Mouse (Mus musculus) MEL (cell line): ENCODE results near the gene Psmb11. TPM values are rescaled to one million over a fixed set of nuclear protein-coding genes. Genes with fewer than 3 reads are reported as not detected.

Experiments
- DNase-seq: peaks from one replicate; pipeline ENCODE4 v3.0.0; 2011; ENCODE audit warnings: low read depth, low spot score
- H3K27ac ChIP-seq: 2 replicates; pipeline ENCODE4 v1.5.1; 2012; ENCODE audit warnings: low read depth, mild to moderate bottlenecking, control low read depth, low read length, moderate library complexity; ENCODE audit not compliant: control insufficient read depth
- H3K27me3 ChIP-seq, 2 experiments: fragments of 150-350 bp in 1 of 2; sonication (generic) in 1 of 2; 2 replicates each; pipeline ENCODE4 v1.6.1; 2012; ENCODE audit warnings: low read length in 2 of 2, mild to moderate bottlenecking in 2 of 2, improper control_type of control experiment in 1 of 2, moderate library complexity in 1 of 2; ENCODE audit not compliant: insufficient read depth in 2 of 2, control insufficient read depth in 1 of 2
- H3K36me3 ChIP-seq, 2 experiments: 2 replicates each; pipeline ENCODE4 v1.6.1; 2012 to 2014; ENCODE audit warnings: low read length in 2 of 2, improper control_type of control experiment in 1 of 2, inconsistent platforms in 1 of 2, mild to moderate bottlenecking in 1 of 2; ENCODE audit not compliant: insufficient read depth in 2 of 2, control insufficient read depth in 1 of 2
- H3K4me1 ChIP-seq, 2 experiments: fragments of 150-350 bp in 1 of 2; sonication (generic) in 1 of 2; 2 replicates each; pipeline ENCODE4 v1.6.1; 2012; ENCODE audit warnings: low read length in 2 of 2, improper control_type of control experiment in 1 of 2, mild to moderate bottlenecking in 1 of 2; ENCODE audit not compliant: insufficient read depth in 2 of 2, control insufficient read depth in 1 of 2
- H3K4me3 ChIP-seq, 2 experiments: fragments of 150-350 bp in 1 of 2; sonication (generic) in 1 of 2; 2 replicates each; pipeline ENCODE4 v1.5.1; 2012; ENCODE audit warnings: low read depth in 2 of 2, low read length in 2 of 2, mild to moderate bottlenecking in 2 of 2, moderate library complexity in 2 of 2, control low read depth in 1 of 2, improper control_type of control experiment in 1 of 2; ENCODE audit not compliant: control insufficient read depth in 1 of 2, insufficient read depth in 1 of 2
- H3K79me2 ChIP-seq: 2 replicates; pipeline ENCODE4 v1.6.1; 2012; ENCODE audit warnings: mild to moderate bottlenecking, low read length, moderate library complexity; ENCODE audit not compliant: control insufficient read depth, poor library complexity, insufficient read depth
- H3K9ac ChIP-seq: 2 replicates; pipeline ENCODE4 v1.6.1; 2012; ENCODE audit warnings: low read depth, mild to moderate bottlenecking, control low read depth, low read length, moderate library complexity; ENCODE audit not compliant: control insufficient read depth, poor library complexity, severe bottlenecking
- H3K9me3 ChIP-seq: fragments of 150-350 bp; sonication (generic); replicated peaks from 2 replicates; pipeline ENCODE4 v1.6.1; 2012; ENCODE audit warnings: mild to moderate bottlenecking, low read length, improper control_type of control experiment, moderate library complexity; ENCODE audit not compliant: insufficient read depth
- CHD1 ChIP-seq: IDR thresholded peaks from 2 replicates; pipeline ENCODE4 v1.6.1; 2012; ENCODE audit warnings: low read depth, mild to moderate bottlenecking, inconsistent platforms, low read length, improper control_type of control experiment
- CHD2 ChIP-seq: IDR thresholded peaks from 2 replicates; pipeline ENCODE4 v1.6.1; 2011; ENCODE audit warnings: low read length, improper control_type of control experiment
- CTCF ChIP-seq, 3 experiments: IDR thresholded peaks in 2 of 3; conservative IDR thresholded peaks in 1 of 3; 2 replicates each; pipeline ENCODE4 v1.5.1; 2011 to 2012; ENCODE audit warnings: low read length in 3 of 3, low read depth in 2 of 3, mild to moderate bottlenecking in 2 of 3, improper control_type of control experiment in 1 of 3, inconsistent platforms in 1 of 3, mixed read lengths in 1 of 3, moderate library complexity in 1 of 3; ENCODE audit not compliant: control insufficient read depth in 1 of 3, insufficient read depth in 1 of 3, poor library complexity in 1 of 3, severe bottlenecking in 1 of 3
- POLR2AphosphoS2 ChIP-seq: IDR thresholded peaks from 2 replicates; pipeline ENCODE4 v1.6.1; 2011; ENCODE audit warnings: low read length, improper control_type of control experiment
- RAD21 ChIP-seq: IDR thresholded peaks from 2 replicates; pipeline ENCODE4 v1.6.1; 2011; ENCODE audit warnings: mild to moderate bottlenecking, low read depth, low read length, improper control_type of control experiment
- RCOR1 ChIP-seq: IDR thresholded peaks from 2 replicates; pipeline ENCODE4 v1.6.1; 2012; ENCODE audit warnings: low read depth, mild to moderate bottlenecking, inconsistent platforms, low read length, improper control_type of control experiment
- SMC3 ChIP-seq: IDR thresholded peaks from 2 replicates; pipeline ENCODE4 v1.6.1; 2011; ENCODE audit warnings: low read depth, low read length, improper control_type of control experiment
- TBP ChIP-seq: IDR thresholded peaks from 2 replicates; pipeline ENCODE4 v1.8.0; 2011; ENCODE audit warnings: low read depth, low read length, improper control_type of control experiment
- UBTF ChIP-seq: IDR thresholded peaks from 2 replicates; pipeline ENCODE4 v1.6.1; 2012; ENCODE audit warnings: low read depth, mild to moderate bottlenecking, inconsistent platforms, low read length, improper control_type of control experiment, moderate library complexity, borderline replicate concordance; ENCODE audit not compliant: insufficient read depth
- ZC3H11A ChIP-seq: IDR thresholded peaks from 2 replicates; pipeline ENCODE4 v1.6.1; 2012; ENCODE audit warnings: low read depth, mild to moderate bottlenecking, inconsistent platforms, low read length, improper control_type of control experiment
- ZNF384 ChIP-seq: IDR thresholded peaks from 2 replicates; pipeline ENCODE4 v1.6.1; 2012; ENCODE audit warnings: low read depth, mild to moderate bottlenecking, inconsistent platforms, low read length, improper control_type of control experiment
- polyA plus RNA-seq, 2 experiments: library from polyadenylated mRNA; stranded (reverse) in 1 of 2; unstranded in 1 of 2; fragments of >175 nt in 1 of 2; fragments of >200 nt in 1 of 2; gene quantifications; 2 replicates each; pipeline versions ENCODE4 v1.2.1 to v1.2.4; 2012; ENCODE audit warnings: low replicate concordance in 2 of 2, low read depth in 1 of 2; ENCODE audit not compliant: insufficient read length in 2 of 2, insufficient read depth in 1 of 2, missing spikeins in 1 of 2
- total RNA-seq: library from RNA; depleted of rRNA; stranded (reverse); fragments of 300-350 nt; gene quantifications from 2 replicates; pipeline ENCODE4 v1.2.3, GENCODE M21; 2012

Gene Psmb11
- total and polyA plus RNA-seq, 3 experiments, result 0.06 TPM; not detected in 2

DNA sequence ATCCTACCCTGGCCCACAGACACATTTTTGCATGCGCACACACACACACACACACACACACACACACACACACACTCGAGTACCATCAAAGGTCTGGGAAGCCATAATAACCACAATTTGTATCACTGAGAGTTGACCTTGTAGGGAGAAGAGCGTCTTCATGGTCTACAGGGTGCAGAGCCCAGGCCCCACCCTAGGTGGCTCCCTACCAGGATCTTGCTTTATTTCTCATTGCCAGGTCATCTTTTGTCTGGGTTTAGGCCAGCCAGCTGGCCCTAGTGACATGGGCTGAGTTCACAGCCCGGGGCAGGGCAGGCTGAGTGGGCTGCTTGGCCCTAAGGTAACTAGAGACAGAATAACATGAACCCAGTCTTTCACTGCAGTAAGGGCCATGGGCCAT is 12.9 kb downstream of the Psmb11 start:
- TF ChIP-seq UBTF (no peak), CTCF (IDR thresholded peaks at IDR 0.05 in 2 of 3, conservative IDR thresholded peaks at IDR 0.05 in 1 of 3; ENCODE audit: control insufficient read depth in 1 of 3, insufficient read depth in 1 of 3, low read depth in 2 of 3, low read length in 3 of 3, poor library complexity in 1 of 3, severe bottlenecking in 1 of 3) (peak; percentile 10 to 45 (median 43); a peak in 4 of 6 replicates), RAD21 (peak; percentile 9), ZNF384 (no peak), CHD1 (no peak), SMC3 (peak; percentile 21; the same call in 1 of the 2 replicates)
- H3K36me3 ChIP-seq, result peaks cover 0 to 11% of the 10 kb centered on the region in 2 experiments; a peak in 2 of 4 replicates

DNA sequence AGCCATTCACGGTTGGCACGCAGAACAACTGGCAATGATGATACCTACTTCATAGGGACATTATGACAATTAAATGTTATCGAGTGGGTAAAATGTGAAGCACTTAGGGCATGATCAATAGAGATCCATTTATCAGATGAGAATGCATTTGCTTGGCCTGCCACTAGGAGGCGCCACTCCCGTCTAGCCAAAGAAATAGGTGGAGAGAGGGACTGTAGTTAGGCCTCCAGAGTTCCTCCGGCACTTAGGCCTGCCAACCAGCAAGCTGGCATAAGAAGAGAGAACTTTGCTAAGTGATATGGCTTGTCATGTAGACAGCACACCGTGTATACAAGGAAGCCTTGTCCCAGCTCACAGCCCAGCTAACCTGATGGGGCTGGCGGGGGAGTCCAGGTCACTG is 15.7 kb downstream of the Psmb11 start:
- Histone ChIP-seq H3K27me3 (no peaks in the 10 kb centered on the region), H3K9me3 (no peaks in the 10 kb centered on the region), H3K79me2 (no peaks in the 10 kb centered on the region; the same call in 1 of the 2 replicates), H3K4me1 (peaks cover 4% of the 10 kb centered on the region in 2 experiments; a peak in 2 of 4 replicates), H3K27ac (no peak overlapping the region), H3K4me3 (no peak overlapping the region), H3K9ac (no peak overlapping the region), H3K36me3 (no peaks in the 10 kb centered on the region)
- no peak for TF ChIP-seq TBP
- no peak for TF ChIP-seq CHD2
- TF ChIP-seq RAD21, result peak; percentile 30
- TF ChIP-seq CTCF (IDR thresholded peaks at IDR 0.05 in 2 of 3, conservative IDR thresholded peaks at IDR 0.05 in 1 of 3; ENCODE audit: control insufficient read depth in 1 of 3, insufficient read depth in 1 of 3, low read depth in 2 of 3, low read length in 3 of 3, poor library complexity in 1 of 3, severe bottlenecking in 1 of 3), result peak; percentile 79 to 99 (median 88)
- TF ChIP-seq SMC3, result peak; percentile 69
- peak; percentile 34; the same call in 1 of the 2 replicates for TF ChIP-seq ZC3H11A
- no peak for TF ChIP-seq POLR2AphosphoS2
- peak; percentile 61 for DNase-seq

More for the DNA sequence above, 12.9 kb downstream of the Psmb11 start:
- no peak overlapping the region for H3K9ac ChIP-seq
- DNase-seq, result no peak
- H3K27me3 ChIP-seq, result no peaks in the 10 kb centered on the region
- H3K4me1 ChIP-seq, result peaks cover 4 to 17% of the 10 kb centered on the region in 2 experiments
- no peak overlapping the region for H3K4me3 ChIP-seq
- no peaks in the 10 kb centered on the region for H3K9me3 ChIP-seq
- no peaks in the 10 kb centered on the region for H3K79me2 ChIP-seq
- no peak overlapping the region for H3K27ac ChIP-seq

DNA sequence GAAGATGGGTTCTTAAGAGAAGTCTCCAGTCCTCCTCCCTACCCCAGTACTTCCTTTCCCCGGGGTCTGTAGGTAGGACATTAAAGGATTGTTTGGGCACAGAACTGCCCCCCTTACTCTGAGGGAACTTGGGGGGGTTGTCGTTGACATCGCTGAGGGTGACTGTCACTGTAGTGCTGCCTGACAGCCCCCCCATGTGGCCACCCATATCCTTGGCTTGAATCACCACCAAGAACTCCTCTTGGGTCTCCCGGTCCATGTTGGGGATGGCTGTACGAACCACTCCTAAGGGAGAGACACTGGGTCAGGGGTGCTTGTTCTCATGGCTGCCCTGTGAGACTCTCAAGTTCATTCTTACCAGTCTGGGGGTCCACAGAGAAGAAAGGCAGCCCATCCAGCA is 17.0 kb downstream of the Psmb11 start:
- no peaks in the 10 kb centered on the region; a peak in 1 of 4 replicates for H3K36me3 ChIP-seq
- no peak overlapping the region for H3K27ac ChIP-seq
- peaks cover 4% of the 10 kb centered on the region in 2 experiments; a peak in 2 of 4 replicates for H3K4me1 ChIP-seq
- no peak overlapping the region for H3K4me3 ChIP-seq
- no peak for DNase-seq
- H3K9ac ChIP-seq, result no peak overlapping the region
- no peaks in the 10 kb centered on the region for H3K9me3 ChIP-seq
- no peaks in the 10 kb centered on the region; the same call in 1 of the 2 replicates for H3K79me2 ChIP-seq
- H3K27me3 ChIP-seq, result no peaks in the 10 kb centered on the region
- peak in 2 of 3 experiments; percentile 48 to 50; a peak in 4 of 6 replicates for TF ChIP-seq CTCF (IDR thresholded peaks at IDR 0.05 in 2 of 3, conservative IDR thresholded peaks at IDR 0.05 in 1 of 3; ENCODE audit: control insufficient read depth in 1 of 3, insufficient read depth in 1 of 3, low read depth in 2 of 3, low read length in 3 of 3, poor library complexity in 1 of 3, severe bottlenecking in 1 of 3)
- peak; percentile 36 for TF ChIP-seq ZC3H11A
- peak; percentile 55 for TF ChIP-seq SMC3
- no peak for TF ChIP-seq RCOR1
- TF ChIP-seq RAD21, result peak; percentile 39
- TF ChIP-seq, all 39 proteins: peak for 4
